Mouse (Mus musculus) testis, adult 2 months (tissue): ENCODE measurements around the gene Klk5.

Experiments
- CTCF ChIP-seq: fragments of 200-500 bp; IDR thresholded peaks from 2 replicates; pipeline ENCODE4 v1.5.1; 2012; ENCODE audit warnings: low read depth, mild to moderate bottlenecking, inconsistent platforms, low read length, moderate library complexity; ENCODE audit not compliant: control insufficient read depth, insufficient read depth, insufficient replicate concordance
- POLR2A ChIP-seq: fragments of 200-500 bp; IDR thresholded peaks from 2 replicates; pipeline ENCODE4 v1.6.1; 2012; ENCODE audit warnings: low read depth, mild to moderate bottlenecking, inconsistent platforms, low read length, moderate library complexity; ENCODE audit not compliant: control insufficient read depth

DNA sequence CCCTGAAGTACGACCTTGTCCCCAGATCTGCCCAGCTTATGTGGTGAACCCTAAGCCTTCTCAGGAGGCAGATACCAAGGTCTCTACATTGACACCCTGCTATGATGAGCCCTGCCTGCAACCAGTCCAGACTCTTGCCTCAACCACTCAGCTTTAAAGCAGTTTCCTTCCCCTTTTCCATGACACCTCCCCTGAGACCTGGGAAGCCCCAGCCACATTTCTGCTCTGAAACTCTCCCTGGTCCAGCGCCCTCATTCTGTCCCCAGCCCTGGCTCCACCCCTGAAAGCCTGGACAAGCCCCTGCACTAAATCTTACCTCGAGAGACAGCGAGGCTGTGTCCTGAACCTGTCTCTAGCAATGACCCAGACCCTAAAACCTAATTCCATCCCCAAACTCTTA, 41.0 kb downstream of the Klk5 start:
- no peak for TF ChIP-seq CTCF
- no peak for TF ChIP-seq POLR2A
